Mouse (Mus musculus): ENCODE measurements at regions not wholly inside any gene's neighbourhood (a gene's known extent, or its start where the extent isn't known, plus 50 kb on each side); places are given as distances from the start of the nearest gene placed in this dataset.
"Not testable (repeated sequence)": the region's sequence is repeated elsewhere in the genome, so short reads cannot be mapped to it uniquely, and the experiment has no call there.

GRCm38 (mm10) chr13:13888847-13889246 is 65.4 kb upstream of the B3galnt2 start:
- not testable (repeated sequence) for DNase-seq; H3K27ac ChIP-seq (ENCODE audit: control insufficient read depth, insufficient read depth, low read length); H3K4me1 ChIP-seq (replicated peaks; ENCODE audit: control insufficient read depth, insufficient read depth, low read length); H3K27me3 ChIP-seq (ENCODE audit: control insufficient read depth, insufficient read depth, low read length); H3K36me3 ChIP-seq (ENCODE audit: control insufficient read depth, insufficient read depth, low read length); H3K4me3 ChIP-seq (ENCODE audit: control insufficient read depth, insufficient read depth, low read length)
- WGBS: 91% methylated on average over 15 of the region's 15 CpGs

DNA sequence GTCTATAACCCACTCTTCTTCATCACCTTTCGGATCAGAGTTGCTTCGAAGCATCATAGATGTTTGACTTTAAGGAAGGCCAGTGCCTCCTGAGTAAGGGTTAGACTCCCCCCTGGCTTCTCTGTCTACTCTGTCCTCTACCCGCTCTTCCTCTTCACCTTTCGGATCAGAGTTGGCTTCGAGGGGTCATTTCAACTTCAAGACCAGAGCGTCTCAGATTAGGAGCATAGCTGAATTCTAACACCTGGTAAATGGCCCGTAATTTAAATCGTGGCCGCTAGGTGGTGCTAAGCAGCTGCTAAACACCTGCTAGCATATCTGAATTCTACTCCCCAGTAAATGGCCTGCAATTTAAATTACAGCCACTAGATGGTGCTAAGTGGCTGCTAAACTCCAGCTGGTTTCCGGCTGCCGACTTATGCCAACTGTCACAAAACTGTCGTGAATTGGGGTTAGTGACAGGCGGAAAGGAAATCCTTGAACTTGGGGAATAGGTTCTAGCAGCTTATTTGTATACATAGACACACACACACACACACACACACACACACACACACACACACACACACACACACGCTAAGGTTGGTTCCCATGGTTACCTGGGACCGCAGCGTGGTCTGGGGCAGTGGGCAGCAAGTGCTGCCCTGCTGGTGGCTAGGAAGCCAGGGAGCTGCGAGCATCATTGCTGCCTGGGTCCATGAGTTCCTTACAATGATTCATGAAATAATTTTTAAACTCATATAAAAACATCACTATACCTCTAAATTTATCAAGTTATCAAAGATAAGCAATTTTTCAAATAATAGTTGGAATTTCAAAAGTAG is 64.8 kb upstream of the B3galnt2 start:
- 20% methylated on average over 17 of the region's 17 CpGs for WGBS
- H3K27ac ChIP-seq (ENCODE audit: control insufficient read depth, insufficient read depth, low read length): no peak overlapping the region
- H3K36me3 ChIP-seq (ENCODE audit: control insufficient read depth, insufficient read depth, low read length): no peaks in the 10 kb centered on the region
- TF ChIP-seq POLR2A (IDR thresholded peaks at IDR 0.05; ENCODE audit: control insufficient read depth, extremely low read depth, insufficient read depth, low read length, poor library complexity) (no peak), CTCF (IDR thresholded peaks at IDR 0.05; ENCODE audit: borderline replicate concordance, control insufficient read depth, extremely low read depth, insufficient read depth, low read length, poor library complexity) (no peak)
- H3K4me1 ChIP-seq (replicated peaks; ENCODE audit: control insufficient read depth, insufficient read depth, low read length): peaks cover 2% of the 10 kb centered on the region; the same call in 1 of the 2 replicates
- H3K4me3 ChIP-seq (ENCODE audit: control insufficient read depth, insufficient read depth, low read length): peak overlapping the region; percentile 55
- DNase-seq: peak; percentile 95
- no peaks in the 10 kb centered on the region for H3K27me3 ChIP-seq (ENCODE audit: control insufficient read depth, insufficient read depth, low read length)

DNA sequence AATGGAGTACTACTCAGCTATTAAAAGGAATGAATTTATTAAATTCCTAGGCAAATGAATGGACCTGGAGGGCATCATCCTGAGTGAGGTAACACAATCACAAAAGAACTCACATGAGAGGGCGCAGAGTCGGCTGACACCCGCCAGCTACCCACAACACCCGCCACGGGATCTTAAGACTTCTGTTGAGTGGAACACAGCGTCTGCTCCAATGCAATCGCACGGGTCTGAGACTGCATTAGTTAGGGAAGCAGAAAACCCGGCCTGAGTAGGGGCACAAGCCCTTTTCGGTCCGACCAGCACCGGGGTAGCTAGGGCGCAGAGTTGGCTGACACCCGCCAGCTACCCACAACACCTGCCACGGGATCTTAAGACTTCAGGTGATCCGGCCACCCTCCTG is 52.1 kb upstream of the B3galnt2 start:
- WGBS: 94% methylated on average over 16 of the region's 16 CpGs
- not testable (repeated sequence) for H3K4me1 ChIP-seq (replicated peaks; ENCODE audit: control insufficient read depth, insufficient read depth, low read length); H3K27ac ChIP-seq (ENCODE audit: control insufficient read depth, insufficient read depth, low read length); H3K27me3 ChIP-seq (ENCODE audit: control insufficient read depth, insufficient read depth, low read length); DNase-seq; H3K4me3 ChIP-seq (ENCODE audit: control insufficient read depth, insufficient read depth, low read length); H3K36me3 ChIP-seq (ENCODE audit: control insufficient read depth, insufficient read depth, low read length)

Data from thymus, adult 2 months (tissue).